Mouse (Mus musculus) bone marrow, adult 2 months (tissue): ENCODE data around the gene Svop. TPM values are rescaled to one million over a fixed set of nuclear protein-coding genes. Genes with fewer than 3 reads are reported as not detected.
A peak's percentile ranks its signal among the peaks of the same experiment; 100 is the strongest.

Experiments
- H3K27ac ChIP-seq: fragments of 200-500 bp; 2 replicates; pipeline ENCODE4 v1.5.1; 2012; ENCODE audit warnings: low read depth, mild to moderate bottlenecking, control low read depth, inconsistent platforms, low read length; ENCODE audit not compliant: control insufficient read depth, poor library complexity, insufficient read depth
- H3K4me1 ChIP-seq: fragments of 200-500 bp; 2 replicates; pipeline ENCODE4 v1.6.1; 2011; ENCODE audit warnings: low read length; ENCODE audit not compliant: control insufficient read depth, insufficient read depth
- H3K4me3 ChIP-seq: fragments of 200-500 bp; replicated peaks from 2 replicates; pipeline ENCODE3; 2011; ENCODE audit warnings: mild to moderate bottlenecking, low read depth, low read length, control low read depth; ENCODE audit not compliant: control insufficient read depth
- CTCF ChIP-seq: fragments of 200-500 bp; IDR thresholded peaks from 2 replicates; pipeline ENCODE4 v1.5.1; 2011; ENCODE audit warnings: low read length, control low read depth; ENCODE audit not compliant: control insufficient read depth, insufficient read depth
- POLR2A ChIP-seq: fragments of 200-500 bp; IDR thresholded peaks from 2 replicates; pipeline ENCODE4 v1.6.1; 2011; ENCODE audit warnings: low read depth, mild to moderate bottlenecking, control low read depth, low read length, borderline replicate concordance; ENCODE audit not compliant: control insufficient read depth
- WGBS: fragments of 180-500 bp; shearing (Covaris S2); methylation state at CpG from one replicate; pipeline ENCODE4 v1.1.7; 2018; 5-methylcytosine and 5-hydroxymethylcytosine counted together
- polyA plus RNA-seq: library from polyadenylated mRNA; stranded (reverse); fragments of >200 nt; gene quantifications from 2 replicates; pipeline ENCODE4 v1.2.4, GENCODE M21; 2011; ENCODE audit warnings: low replicate concordance; ENCODE audit not compliant: missing spikeins, insufficient read depth, insufficient read length

Svop gene
- polyA plus RNA-seq, 1 experiment, result not detected

DNA sequence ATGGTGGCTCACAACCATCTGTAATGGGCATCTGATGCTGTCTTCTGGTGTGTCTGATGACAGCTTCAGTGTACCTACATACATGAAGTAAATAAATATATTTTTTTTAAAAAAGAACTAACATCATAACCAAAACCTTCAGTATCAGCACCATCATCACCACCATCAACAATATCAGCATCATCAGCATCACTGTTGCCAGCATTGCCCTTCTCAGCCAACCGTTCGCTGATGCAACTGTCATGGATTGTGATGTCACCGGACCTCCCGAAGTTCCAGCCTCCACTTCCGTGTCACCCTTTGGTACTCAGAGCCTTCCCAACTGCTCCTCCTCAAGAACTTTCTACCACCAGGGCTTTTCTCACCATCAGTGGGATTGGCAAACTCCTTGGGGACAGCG, 26.2 kb downstream of the Svop start, which contains the start of gene Usp30:
Usp30 (plus strand) TSS at position 301 of the 400 bp plus-strand sequence.
- no peak within 1 kb of the TSS for H3K4me3 ChIP-seq

DNA sequence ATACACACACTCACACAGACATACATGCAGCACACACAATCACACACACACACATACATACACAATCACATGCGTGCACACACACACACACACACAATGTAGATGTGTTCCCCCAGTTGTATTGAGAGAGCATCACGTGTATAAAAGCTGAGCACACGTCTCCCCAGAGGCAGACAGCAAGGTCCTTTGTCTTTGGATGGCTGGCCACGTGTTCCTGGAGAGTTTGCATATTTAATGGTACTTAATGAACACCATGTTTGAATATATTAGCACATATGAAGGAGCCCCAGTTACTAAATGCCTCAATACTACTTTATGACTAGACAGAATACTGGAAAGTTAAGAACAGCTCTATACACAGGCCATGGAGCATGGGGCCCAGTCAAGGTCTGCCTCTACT, 27.4 kb downstream of the Svop start:
- WGBS, result 74% methylated on average over 4 of the region's 4 CpGs
- TF ChIP-seq POLR2A (no peak), CTCF (no peak)
- Histone ChIP-seq H3K4me1 (no peaks in the 10 kb centered on the region; the same call in 1 of the 2 replicates), H3K4me3 (no peak overlapping the region), H3K27ac (no peak overlapping the region)

More for the DNA sequence above, 26.2 kb downstream of the Svop start, which contains the start of gene Usp30:
- H3K27ac ChIP-seq, result no peak within 1 kb of the TSS
- no peaks in the 10 kb centered on the region; the same call in 1 of the 2 replicates for H3K4me1 ChIP-seq
- WGBS, result 89% methylated on average over 6 of the region's 6 CpGs
- TF ChIP-seq POLR2A (no peak), CTCF (no peak)

DNA sequence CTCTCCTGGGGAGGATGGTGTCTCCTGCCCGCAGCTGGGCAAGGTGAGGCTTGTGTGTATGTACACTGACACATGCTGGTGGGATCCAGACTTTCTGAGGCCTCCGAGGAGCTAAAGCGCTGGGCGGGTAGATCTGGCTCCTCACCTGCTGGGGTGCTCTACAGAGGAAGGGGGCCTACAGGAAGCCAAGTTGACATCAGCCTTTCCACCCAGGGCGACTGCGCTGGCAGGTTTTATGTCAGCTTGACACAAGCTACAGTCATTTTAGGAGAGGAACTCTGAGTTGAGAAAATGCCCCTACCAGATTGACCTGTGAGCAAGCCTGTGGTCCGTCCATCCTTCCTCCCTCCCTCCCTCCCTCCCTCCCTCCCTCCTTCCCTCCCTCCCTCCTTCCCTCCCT, 29.7 kb downstream of the Svop start:
- WGBS, result 5% methylated on average over 7 of the region's 7 CpGs
- H3K4me1 ChIP-seq, result no peaks in the 10 kb centered on the region; the same call in 1 of the 2 replicates
- H3K4me3 ChIP-seq, result no peak overlapping the region
- H3K27ac ChIP-seq, result no peak overlapping the region
- no peak for TF ChIP-seq POLR2A
- no peak for TF ChIP-seq CTCF

DNA sequence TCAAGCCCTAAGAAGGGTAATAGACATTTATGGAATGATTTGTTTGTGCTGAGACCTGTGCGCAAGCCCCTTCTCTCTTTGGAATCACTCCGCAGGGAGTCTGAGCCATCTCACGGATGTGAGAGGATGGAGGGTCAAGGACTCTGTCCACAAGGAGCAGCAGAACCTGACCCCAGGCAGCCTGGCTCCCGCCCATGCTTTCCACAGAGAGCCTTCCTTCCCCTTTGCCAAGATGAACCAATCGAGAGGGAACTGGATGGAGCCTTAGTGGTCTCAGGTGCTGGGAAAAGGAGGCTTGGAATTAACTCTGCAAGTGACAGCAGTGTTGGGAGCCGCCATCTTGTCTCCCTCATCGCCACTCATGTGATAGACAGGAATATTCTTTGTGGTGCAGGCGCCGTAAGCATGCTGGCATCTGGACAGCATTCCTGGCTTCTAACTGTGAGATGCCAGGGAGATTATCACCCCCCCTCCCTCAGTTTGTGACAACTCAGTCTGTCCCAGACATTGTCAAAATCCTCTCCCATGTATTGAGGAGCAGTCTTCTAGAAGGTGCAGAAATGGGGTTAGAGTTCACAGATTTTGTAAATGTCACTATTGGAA, 34.1 kb downstream of the Svop start:
- Histone ChIP-seq H3K4me1 (no peaks in the 10 kb centered on the region), H3K4me3 (no peak overlapping the region), H3K27ac (no peak overlapping the region)
- TF ChIP-seq POLR2A (no peak), CTCF (no peak)
- WGBS, result 71% methylated on average over 9 of the region's 9 CpGs

DNA sequence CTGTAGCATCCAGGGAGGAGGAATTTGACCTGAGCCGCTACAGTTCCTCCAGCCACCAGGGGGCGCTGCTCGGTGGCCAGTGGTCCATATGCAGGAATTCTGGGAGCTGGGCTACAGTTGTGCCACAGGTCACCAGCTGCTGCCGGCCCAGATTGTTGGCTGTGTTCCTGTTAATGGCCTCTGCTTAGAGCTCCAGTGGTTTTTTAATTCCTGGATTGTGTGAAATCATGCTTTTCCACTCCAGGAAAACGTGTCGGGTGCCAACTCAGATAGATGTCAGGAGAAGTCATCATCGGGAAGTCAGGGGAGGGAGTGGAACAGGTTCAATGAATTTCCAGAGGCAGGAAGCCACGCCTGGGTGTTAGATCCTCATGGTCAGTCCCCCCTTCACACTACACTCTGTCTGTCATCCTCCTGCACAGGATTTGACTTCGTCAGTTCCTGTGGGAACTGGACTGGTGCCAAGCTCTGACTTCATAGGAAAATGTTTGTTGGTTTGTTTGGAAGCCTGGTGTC, 39.1 kb downstream of the Svop start:
- H3K4me3 ChIP-seq, result no peak overlapping the region
- TF ChIP-seq CTCF, result peak; percentile 84
- no peak for TF ChIP-seq POLR2A

DNA sequence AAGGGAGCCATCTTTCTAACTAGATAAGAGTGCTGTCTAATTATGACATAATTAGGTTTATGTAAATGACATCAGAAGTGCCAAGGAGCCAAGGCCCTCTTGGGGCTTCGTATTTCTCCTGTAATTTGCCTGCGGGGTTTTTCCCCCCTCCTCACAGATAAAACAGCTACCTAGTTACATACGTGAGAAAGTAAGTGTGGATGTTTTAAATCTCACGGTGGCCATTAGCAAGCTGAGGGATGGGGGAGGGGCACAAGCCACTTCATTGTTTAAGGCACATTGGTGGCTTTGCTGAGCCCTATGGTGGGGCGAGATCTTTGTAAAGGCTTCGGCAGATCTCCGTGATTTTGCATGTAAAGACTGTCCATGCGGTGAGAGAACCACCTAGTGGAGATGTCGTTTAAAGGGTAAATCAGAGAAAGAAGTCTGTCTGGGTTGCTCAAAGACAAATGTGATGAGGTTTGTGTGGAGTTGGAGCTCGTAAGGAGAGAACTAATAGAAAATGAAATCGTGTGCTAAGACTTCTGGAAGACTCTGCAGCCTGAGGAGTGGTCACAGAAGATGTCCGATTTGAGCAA, 42.5 kb downstream of the Svop start:
- no peak overlapping the region for H3K4me3 ChIP-seq
- 47% methylated on average over 12 of the region's 12 CpGs for WGBS
- H3K27ac ChIP-seq, result no peak overlapping the region
- H3K4me1 ChIP-seq, result no peaks in the 10 kb centered on the region
- TF ChIP-seq CTCF, result no peak
- no peak for TF ChIP-seq POLR2A

More for the DNA sequence above, 39.1 kb downstream of the Svop start:
- 11% methylated on average over 9 of the region's 9 CpGs for WGBS
- no peaks in the 10 kb centered on the region for H3K4me1 ChIP-seq
- H3K27ac ChIP-seq, result no peak overlapping the region

DNA sequence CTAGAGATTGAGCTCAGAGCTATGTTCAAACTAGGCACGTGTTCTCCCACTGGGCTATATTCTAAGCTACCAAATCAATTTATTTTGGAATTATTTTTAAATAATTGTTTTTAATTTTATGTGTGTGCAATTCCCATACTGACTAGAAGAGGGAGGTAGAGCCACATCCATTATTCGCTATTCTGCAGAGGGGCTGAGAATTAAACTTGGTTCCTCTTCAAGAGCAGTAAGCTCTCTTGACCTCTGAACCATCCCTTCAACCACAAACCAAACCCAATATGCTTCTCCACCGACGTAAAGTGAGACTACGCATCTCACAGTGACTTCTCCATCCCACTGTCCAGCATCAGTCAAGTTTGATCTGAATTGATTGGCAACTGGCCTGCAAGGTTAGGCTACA, 44.2 kb downstream of the Svop start:
- H3K4me3 ChIP-seq, result no peak overlapping the region
- H3K4me1 ChIP-seq, result no peaks in the 10 kb centered on the region
- TF ChIP-seq CTCF (no peak), POLR2A (no peak)
- no peak overlapping the region for H3K27ac ChIP-seq
- 52% methylated on average over 5 of the region's 5 CpGs for WGBS

DNA sequence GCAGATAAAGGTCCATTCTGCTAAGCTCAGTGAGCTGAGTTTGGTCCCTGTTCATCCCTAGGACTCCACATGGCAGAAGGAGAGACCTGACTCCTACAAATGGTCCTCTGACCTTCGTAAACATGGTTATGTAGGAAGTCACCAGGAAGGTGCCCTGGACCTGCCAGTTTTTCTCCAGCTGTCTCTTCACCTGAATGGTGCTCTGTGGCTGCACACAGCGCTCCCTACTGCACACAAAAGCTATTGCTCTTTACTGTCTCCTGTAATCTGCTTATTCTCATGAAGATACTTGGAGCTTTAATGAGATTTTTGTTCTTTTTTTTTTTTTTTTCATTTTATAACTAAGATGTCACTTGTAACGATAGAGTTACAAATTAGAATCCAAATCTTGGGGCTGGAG, 44.8 kb downstream of the Svop start:
- WGBS, result 57% methylated on average over 3 of the region's 3 CpGs
- Histone ChIP-seq H3K4me3 (no peak overlapping the region), H3K27ac (no peak overlapping the region), H3K4me1 (no peaks in the 10 kb centered on the region)
- no peak for TF ChIP-seq POLR2A
- no peak for TF ChIP-seq CTCF
